Mouse (Mus musculus): ENCODE measurements at regions not wholly inside any gene's neighbourhood (a gene's known extent, or its start where the extent isn't known, plus 50 kb on each side); places are given as distances from the start of the nearest gene placed in this dataset.
A peak's percentile ranks its signal among the peaks of the same experiment; 100 is the strongest.

- Histone ChIP-seq H3K27ac (no peak overlapping the region), H3K4me3 (no peak overlapping the region)
- no peak for DNase-seq
- intact Hi-C loops (cut with DNase I), result no loop called here
- no peak for TF ChIP-seq CTCF (IDR thresholded peaks at IDR 0.05)
These were observed 277.4 kb upstream of the Actbl2 start for GRCm38 (mm10) chr13:110977379-110977778.

GRCm38 (mm10) chr13:110978022-110978421 lies 276.8 kb upstream of the Actbl2 start:
- Histone ChIP-seq H3K4me3 (no peak overlapping the region), H3K27ac (no peak overlapping the region)
- no peak for DNase-seq
- TF ChIP-seq CTCF (IDR thresholded peaks at IDR 0.05), result no peak
- intact Hi-C loops (cut with DNase I), result no loop called here

- no peak for DNase-seq
- no peak overlapping the region for H3K27ac ChIP-seq
- intact Hi-C loops (cut with DNase I), result no loop called here
- no peak overlapping the region for H3K4me3 ChIP-seq
- no peak for TF ChIP-seq CTCF (IDR thresholded peaks at IDR 0.05)
These were observed 264.1 kb upstream of the Actbl2 start for GRCm38 (mm10) chr13:110990677-110991076.

GRCm38 (mm10) chr13:110991121-110991520 lies 263.7 kb upstream of the Actbl2 start:
- Histone ChIP-seq H3K4me3 (no peak overlapping the region), H3K27ac (no peak overlapping the region)
- no peak for TF ChIP-seq CTCF (IDR thresholded peaks at IDR 0.05)
- intact Hi-C loops (cut with DNase I), result no loop called here
- DNase-seq, result no peak

GRCm38 (mm10) chr13:110994596-110994995 lies 260.2 kb upstream of the Actbl2 start:
- DNase-seq, result no peak
- Histone ChIP-seq H3K4me3 (no peak overlapping the region), H3K27ac (no peak overlapping the region)
- TF ChIP-seq CTCF (IDR thresholded peaks at IDR 0.05), result no peak
- intact Hi-C loops (cut with DNase I), result no loop called here

- no peak overlapping the region for H3K27ac ChIP-seq
- no peak for DNase-seq
- H3K4me3 ChIP-seq, result no peak overlapping the region
- intact Hi-C loops (cut with DNase I), result no loop called here
- TF ChIP-seq CTCF (IDR thresholded peaks at IDR 0.05), result no peak
These were observed 252.1 kb upstream of the Actbl2 start for GRCm38 (mm10) chr13:111002670-111003069.

- no peak for TF ChIP-seq CTCF (IDR thresholded peaks at IDR 0.05)
- no peak overlapping the region for H3K4me3 ChIP-seq
- intact Hi-C loops (cut with DNase I), result no loop called here
- H3K27ac ChIP-seq, result no peak overlapping the region
- no peak for DNase-seq
These were observed 240.7 kb upstream of the Actbl2 start for GRCm38 (mm10) chr13:111014142-111014541.

GRCm38 (mm10) chr13:111030111-111030510 lies 224.7 kb upstream of the Actbl2 start:
- no peak for TF ChIP-seq CTCF (IDR thresholded peaks at IDR 0.05)
- intact Hi-C loops (cut with DNase I), result no loop called here
- H3K27ac ChIP-seq, result no peak overlapping the region
- DNase-seq, result no peak
- no peak overlapping the region for H3K4me3 ChIP-seq

GRCm38 (mm10) chr13:111031633-111032032 lies 223.2 kb upstream of the Actbl2 start:
- intact Hi-C loops (cut with DNase I), result no loop called here
- no peak overlapping the region for H3K4me3 ChIP-seq
- DNase-seq, result no peak
- H3K27ac ChIP-seq, result no peak overlapping the region
- no peak for TF ChIP-seq CTCF (IDR thresholded peaks at IDR 0.05)

- Histone ChIP-seq H3K4me3 (no peak overlapping the region), H3K27ac (no peak overlapping the region)
- DNase-seq, result no peak
- TF ChIP-seq CTCF (IDR thresholded peaks at IDR 0.05), result no peak
- intact Hi-C loops (cut with DNase I), result no loop called here
These were observed 211.2 kb upstream of the Actbl2 start for GRCm38 (mm10) chr13:111043637-111044036.

GRCm38 (mm10) chr13:111044328-111045002 lies 210.3 kb upstream of the Actbl2 start:
- H3K27ac ChIP-seq, result no peak overlapping the region
- intact Hi-C loops (cut with DNase I), result no loop called here

GRCm38 (mm10) chr13:111050097-111050496 lies 204.7 kb upstream of the Actbl2 start:
- no peak for TF ChIP-seq CTCF (IDR thresholded peaks at IDR 0.05)
- Histone ChIP-seq H3K4me3 (no peak overlapping the region), H3K27ac (peak overlapping the region; percentile 12; the same call in 1 of the 2 replicates)
- intact Hi-C loops (cut with DNase I), result no loop called here
- DNase-seq, result no peak

More at GRCm38 (mm10) chr13:111044328-111045002, 210.3 kb upstream of the Actbl2 start:
- TF ChIP-seq CTCF (IDR thresholded peaks at IDR 0.05), result no peak
- H3K4me3 ChIP-seq, result no peak overlapping the region
- DNase-seq, result no peak

GRCm38 (mm10) chr13:111055817-111056216 lies 199.0 kb upstream of the Actbl2 start:
- intact Hi-C loops (cut with DNase I), result no loop called here
- TF ChIP-seq CTCF (IDR thresholded peaks at IDR 0.05), result no peak
- Histone ChIP-seq H3K27ac (no peak overlapping the region), H3K4me3 (no peak overlapping the region)
- no peak for DNase-seq

- intact Hi-C loops (cut with DNase I), result no loop called here
- no peak for TF ChIP-seq CTCF (IDR thresholded peaks at IDR 0.05)
- Histone ChIP-seq H3K27ac (no peak overlapping the region), H3K4me3 (no peak overlapping the region)
- no peak for DNase-seq
These were observed 167.1 kb upstream of the Actbl2 start for GRCm38 (mm10) chr13:111087753-111088152.
